Mouse (Mus musculus) cortical plate, adult 2 months (tissue): ENCODE data around the gene Adcy5.

Experiments
- CTCF ChIP-seq: fragments of 200-500 bp; IDR thresholded peaks from 2 replicates; pipeline ENCODE4 v1.5.1; 2011; ENCODE audit warnings: mild to moderate bottlenecking, control low read depth, low read length; ENCODE audit not compliant: insufficient read depth; ENCODE audit errors: extremely low read depth
- POLR2A ChIP-seq: fragments of 200-500 bp; IDR thresholded peaks from 2 replicates; pipeline ENCODE4 v1.6.1; 2011; ENCODE audit warnings: mild to moderate bottlenecking, low read length, control low read depth; ENCODE audit not compliant: insufficient read depth; ENCODE audit errors: extremely low read depth

- TF ChIP-seq POLR2A, result no peak
- TF ChIP-seq CTCF, result no peak
These were observed 36.6 kb downstream of the Adcy5 start for GRCm38 (mm10) chr16:35191271-35191670.
